Mouse (Mus musculus) midbrain, postnatal 0 days (tissue): Measurements from ENCODE around the gene Megf11. TPM values are rescaled to one million over a fixed set of nuclear protein-coding genes. Genes with fewer than 3 reads are reported as not detected.

Experiments
- ATAC-seq: fragments of 200-750 bp; cut with Nextera tagmentation; 2 replicates; pipeline ENCODE4 v1.8.0; 2017; ENCODE audit warnings: moderate number of reproducible peaks, mild to moderate bottlenecking, moderate TSS enrichment, moderate library complexity; ENCODE audit not compliant: low FRiP score
- DNase-seq: peaks from one replicate; pipeline ENCODE4 v3.0.0-alpha.2; 2015; ENCODE audit warnings: low spot score
- H3K27ac ChIP-seq: fragments of 300-500 bp; sonication (generic); 2 replicates; pipeline ENCODE4 v1.5.1; 2014; ENCODE audit warnings: low read depth, mild to moderate bottlenecking, low read length, mixed read lengths
- H3K27me3 ChIP-seq: fragments of 300-500 bp; sonication (generic); 2 replicates; pipeline ENCODE4 v1.6.1; 2014; ENCODE audit warnings: low read length, control low read depth, mixed read lengths; ENCODE audit not compliant: insufficient read depth
- H3K36me3 ChIP-seq: fragments of 300-500 bp; sonication (generic); 2 replicates; pipeline ENCODE4 v1.6.1; 2014; ENCODE audit warnings: low read length, control low read depth, mixed read lengths; ENCODE audit not compliant: insufficient read depth
- H3K4me1 ChIP-seq: fragments of 300-500 bp; sonication (generic); 2 replicates; pipeline ENCODE4 v1.6.1; 2014; ENCODE audit warnings: mild to moderate bottlenecking, control low read depth, antibody characterized with exemption, low read length, mixed read lengths; ENCODE audit not compliant: insufficient read depth
- H3K4me2 ChIP-seq: fragments of 300-500 bp; sonication (generic); 2 replicates; pipeline ENCODE4 v1.6.1; 2014; ENCODE audit warnings: low read depth, mild to moderate bottlenecking, low read length, mixed read lengths; ENCODE audit not compliant: poor library complexity, severe bottlenecking
- H3K4me3 ChIP-seq: fragments of 300-500 bp; sonication (generic); 2 replicates; pipeline ENCODE4 v1.5.1; 2014; ENCODE audit warnings: low read depth, mild to moderate bottlenecking, low read length, moderate library complexity
- H3K9ac ChIP-seq: fragments of 300-500 bp; sonication (generic); replicated peaks from 2 replicates; pipeline ENCODE4 v1.6.1; 2014; ENCODE audit warnings: mild to moderate bottlenecking, low read length, moderate library complexity, mixed read lengths; ENCODE audit not compliant: poor library complexity, severe bottlenecking
- H3K9me3 ChIP-seq: fragments of 300-500 bp; sonication (generic); 2 replicates; pipeline ENCODE4 v1.6.1; 2016; ENCODE audit warnings: low read length, control low read depth
- CTCF ChIP-seq: IDR thresholded peaks from 2 replicates; pipeline ENCODE4 v1.5.1; 2016; ENCODE audit warnings: antibody characterized with exemption, mild to moderate bottlenecking
- WGBS: fragments of 180-500 bp; shearing (Covaris S2); extraction: QIAGEN DNeasy Blood & Tissue Kit; methylation state at CpG from one replicate; pipeline ENCODE4 v1.1.7; 2014; 5-methylcytosine and 5-hydroxymethylcytosine counted together
- polyA plus RNA-seq: library from polyadenylated mRNA; unstranded; fragments of >200 nt; fragmentation: Nextera tagmentation; extraction: Ambion mirVana; gene quantifications from 2 replicates; pipeline ENCODE4 v1.2.1, GENCODE M21; 2015
- total RNA-seq: library from RNA; depleted of rRNA; stranded (reverse); fragments of >200 nt; gene quantifications from 2 replicates; pipeline ENCODE4 v1.2.3, GENCODE M21; 2014

Megf11 gene
- total and polyA plus RNA-seq, 2 experiments from 2014 or later = 17.7 to 41.8 TPM

- no peak overlapping the region for H3K4me3 ChIP-seq
- DNase-seq (no peak), ATAC-seq (no peak)
- peaks cover 9% of the 10 kb centered on the region; the same call in 1 of the 2 replicates for H3K4me1 ChIP-seq
- no peaks in the 10 kb centered on the region for H3K9me3 ChIP-seq
- no peaks in the 10 kb centered on the region for H3K36me3 ChIP-seq
- no peak overlapping the region for H3K9ac ChIP-seq
- WGBS = 89% methylated on average over 4 of the region's 4 CpGs
- H3K27me3 ChIP-seq = no peaks in the 10 kb centered on the region
- no peak overlapping the region for H3K4me2 ChIP-seq
- no peak for TF ChIP-seq CTCF
- H3K27ac ChIP-seq = no peak overlapping the region
These were observed 237.9 kb downstream of the Megf11 start for GRCm38 (mm10) chr9:64623361-64623760.

DNA sequence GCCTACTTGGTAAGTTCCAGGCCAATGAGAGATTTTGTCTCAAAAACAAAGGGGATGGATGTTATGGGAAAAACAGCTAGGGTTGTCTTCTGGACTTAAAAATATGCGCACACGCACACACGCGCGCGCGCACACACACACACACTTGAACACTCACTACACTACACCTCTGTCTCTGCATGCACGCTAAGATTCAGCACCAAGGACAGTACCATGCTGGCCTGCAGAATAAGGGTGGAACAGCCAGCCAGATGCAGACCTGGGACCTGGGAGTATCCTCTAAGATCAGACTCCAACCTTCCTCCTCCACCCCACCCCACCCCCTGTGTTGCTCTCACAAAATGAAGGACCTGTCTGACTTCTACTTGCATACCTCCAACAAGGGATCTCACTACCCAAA is 239.1 kb downstream of the Megf11 start:
- H3K9me3 ChIP-seq = no peaks in the 10 kb centered on the region
- H3K27ac ChIP-seq = no peak overlapping the region
- no peak overlapping the region for H3K9ac ChIP-seq
- ATAC-seq (no peak), DNase-seq (no peak)
- no peaks in the 10 kb centered on the region for H3K36me3 ChIP-seq
- no peak overlapping the region for H3K4me3 ChIP-seq
- 73% methylated on average over 8 of the region's 8 CpGs for WGBS
- no peak overlapping the region for H3K4me2 ChIP-seq
- H3K27me3 ChIP-seq = no peaks in the 10 kb centered on the region
- TF ChIP-seq CTCF = no peak
- H3K4me1 ChIP-seq = peaks cover 9% of the 10 kb centered on the region; the same call in 1 of the 2 replicates

DNA sequence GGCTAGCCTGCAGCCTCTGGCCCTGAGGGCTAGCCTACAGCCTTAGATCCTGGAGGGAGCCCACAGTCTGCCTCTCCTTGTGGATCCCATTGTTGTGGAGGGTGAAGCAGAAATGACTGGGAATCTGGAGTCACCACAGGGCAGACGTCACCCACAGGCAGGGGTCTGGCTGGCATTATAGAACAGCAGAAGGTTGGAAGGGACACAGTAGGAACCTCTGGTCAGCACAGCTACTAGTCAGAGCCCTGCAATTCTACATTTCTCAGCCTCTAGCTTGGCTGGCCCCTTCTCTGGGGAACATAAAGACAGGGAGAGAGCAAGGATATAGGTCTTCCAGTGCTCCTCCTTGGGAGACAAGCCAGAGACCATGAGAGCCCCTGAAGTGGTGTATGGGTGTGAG is 244.4 kb downstream of the Megf11 start:
- TF ChIP-seq CTCF = no peak
- ATAC-seq (no peak), DNase-seq (no peak)
- no peaks in the 10 kb centered on the region for H3K36me3 ChIP-seq
- H3K4me2 ChIP-seq = no peak overlapping the region
- no peak overlapping the region for H3K4me3 ChIP-seq
- H3K9ac ChIP-seq = no peak overlapping the region
- no peaks in the 10 kb centered on the region for H3K9me3 ChIP-seq
- 33% methylated on average over 1 of the region's 1 CpGs for WGBS
- no peaks in the 10 kb centered on the region for H3K27me3 ChIP-seq
- H3K4me1 ChIP-seq = no peaks in the 10 kb centered on the region
- no peak overlapping the region for H3K27ac ChIP-seq

GRCm38 (mm10) chr9:64633169-64633568 is 247.7 kb downstream of the Megf11 start:
- H3K27ac ChIP-seq = no peak overlapping the region
- H3K9ac ChIP-seq = no peak overlapping the region
- no peaks in the 10 kb centered on the region for H3K36me3 ChIP-seq
- H3K9me3 ChIP-seq = no peaks in the 10 kb centered on the region
- 86% methylated on average over 3 of the region's 3 CpGs for WGBS
- DNase-seq (peak; percentile 36), ATAC-seq (no peak)
- no peak overlapping the region for H3K4me2 ChIP-seq
- peaks cover 3% of the 10 kb centered on the region; the same call in 1 of the 2 replicates for H3K4me1 ChIP-seq
- TF ChIP-seq CTCF = no peak
- H3K4me3 ChIP-seq = no peak overlapping the region
- H3K27me3 ChIP-seq = no peaks in the 10 kb centered on the region

DNA sequence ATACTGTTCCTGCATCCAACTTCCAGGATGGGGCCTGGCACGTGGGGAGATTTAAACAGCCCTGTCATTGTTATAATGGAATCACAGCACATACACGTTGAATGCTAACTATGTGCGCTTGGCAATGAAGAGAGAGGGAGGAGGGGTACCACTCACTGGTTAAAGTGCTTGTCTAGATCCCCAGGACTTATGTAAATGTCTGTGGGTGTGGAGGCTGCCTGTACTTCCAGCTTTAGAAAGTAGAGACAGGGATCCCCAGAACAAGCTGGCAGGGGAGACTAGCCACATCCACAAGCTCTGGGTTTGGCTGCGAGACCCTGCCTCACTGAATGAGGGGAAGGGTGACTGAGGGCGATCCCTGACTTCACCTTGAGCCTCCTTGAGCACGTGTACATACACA is 250.7 kb downstream of the Megf11 start:
- no peak for TF ChIP-seq CTCF
- no peak for DNase-seq

DNA sequence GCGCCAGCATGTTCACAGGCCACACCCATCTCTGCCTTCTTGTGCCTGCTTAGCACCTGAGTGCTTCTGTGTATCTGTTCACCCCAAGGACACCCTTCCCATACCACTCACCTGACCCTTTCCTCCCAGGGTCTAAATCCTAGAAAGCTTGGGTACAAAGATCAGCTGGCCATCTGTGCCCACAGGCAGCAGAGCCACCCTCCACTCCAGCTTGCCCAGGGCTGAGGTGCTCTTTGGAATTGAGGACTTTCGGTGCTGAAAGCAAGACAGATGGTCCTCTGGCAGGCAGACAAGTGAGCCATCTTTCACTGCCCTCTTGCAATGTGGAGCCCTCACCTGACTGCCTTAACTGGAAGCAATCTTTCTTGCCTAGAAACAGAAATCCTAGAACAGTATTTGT is 251.5 kb downstream of the Megf11 start:
- Histone ChIP-seq H3K9me3 (no peaks in the 10 kb centered on the region), H3K27ac (no peak overlapping the region), H3K36me3 (no peaks in the 10 kb centered on the region), H3K4me1 (peaks cover 9% of the 10 kb centered on the region; the same call in 1 of the 2 replicates), H3K27me3 (no peaks in the 10 kb centered on the region), H3K4me3 (no peak overlapping the region), H3K4me2 (no peak overlapping the region), H3K9ac (no peak overlapping the region)
- no peak for DNase-seq
- ATAC-seq = no peak
- 82% methylated on average over 2 of the region's 2 CpGs for WGBS
- TF ChIP-seq CTCF = no peak

More for the DNA sequence above, 250.7 kb downstream of the Megf11 start:
- Histone ChIP-seq H3K36me3 (no peaks in the 10 kb centered on the region), H3K9me3 (no peaks in the 10 kb centered on the region), H3K9ac (no peak overlapping the region), H3K4me3 (no peak overlapping the region), H3K4me1 (peaks cover 9% of the 10 kb centered on the region; the same call in 1 of the 2 replicates), H3K4me2 (no peak overlapping the region), H3K27me3 (no peaks in the 10 kb centered on the region), H3K27ac (no peak overlapping the region)
- 53% methylated on average over 6 of the region's 6 CpGs for WGBS
- no peak for ATAC-seq
